Mouse (Mus musculus) MEL (cell line): Measurements from ENCODE around the gene Ddx42. TPM values are rescaled to one million over a fixed set of nuclear protein-coding genes. Genes with fewer than 3 reads are reported as not detected.

ENCODE experiments used
- DNase-seq: peaks from one replicate; pipeline ENCODE4 v3.0.0; 2011; ENCODE audit warnings: low read depth, low spot score
- H3K27ac ChIP-seq: 2 replicates; pipeline ENCODE4 v1.5.1; 2012; ENCODE audit warnings: low read depth, mild to moderate bottlenecking, control low read depth, low read length, moderate library complexity; ENCODE audit not compliant: control insufficient read depth
- H3K27me3 ChIP-seq, 2 experiments: fragments of 150-350 bp in 1 of 2; sonication (generic) in 1 of 2; 2 replicates each; pipeline ENCODE4 v1.6.1; 2012; ENCODE audit warnings: low read length in 2 of 2, mild to moderate bottlenecking in 2 of 2, improper control_type of control experiment in 1 of 2, moderate library complexity in 1 of 2; ENCODE audit not compliant: insufficient read depth in 2 of 2, control insufficient read depth in 1 of 2
- H3K36me3 ChIP-seq, 2 experiments: 2 replicates each; pipeline ENCODE4 v1.6.1; 2012 to 2014; ENCODE audit warnings: low read length in 2 of 2, improper control_type of control experiment in 1 of 2, inconsistent platforms in 1 of 2, mild to moderate bottlenecking in 1 of 2; ENCODE audit not compliant: insufficient read depth in 2 of 2, control insufficient read depth in 1 of 2
- H3K4me1 ChIP-seq, 2 experiments: fragments of 150-350 bp in 1 of 2; sonication (generic) in 1 of 2; 2 replicates each; pipeline ENCODE4 v1.6.1; 2012; ENCODE audit warnings: low read length in 2 of 2, improper control_type of control experiment in 1 of 2, mild to moderate bottlenecking in 1 of 2; ENCODE audit not compliant: insufficient read depth in 2 of 2, control insufficient read depth in 1 of 2
- H3K4me3 ChIP-seq, 2 experiments: fragments of 150-350 bp in 1 of 2; sonication (generic) in 1 of 2; 2 replicates each; pipeline ENCODE4 v1.5.1; 2012; ENCODE audit warnings: low read depth in 2 of 2, low read length in 2 of 2, mild to moderate bottlenecking in 2 of 2, moderate library complexity in 2 of 2, control low read depth in 1 of 2, improper control_type of control experiment in 1 of 2; ENCODE audit not compliant: control insufficient read depth in 1 of 2, insufficient read depth in 1 of 2
- H3K79me2 ChIP-seq: 2 replicates; pipeline ENCODE4 v1.6.1; 2012; ENCODE audit warnings: mild to moderate bottlenecking, low read length, moderate library complexity; ENCODE audit not compliant: control insufficient read depth, poor library complexity, insufficient read depth
- H3K9ac ChIP-seq: 2 replicates; pipeline ENCODE4 v1.6.1; 2012; ENCODE audit warnings: low read depth, mild to moderate bottlenecking, control low read depth, low read length, moderate library complexity; ENCODE audit not compliant: control insufficient read depth, poor library complexity, severe bottlenecking
- H3K9me3 ChIP-seq: fragments of 150-350 bp; sonication (generic); replicated peaks from 2 replicates; pipeline ENCODE4 v1.6.1; 2012; ENCODE audit warnings: mild to moderate bottlenecking, low read length, improper control_type of control experiment, moderate library complexity; ENCODE audit not compliant: insufficient read depth
- CHD1 ChIP-seq: IDR thresholded peaks from 2 replicates; pipeline ENCODE4 v1.6.1; 2012; ENCODE audit warnings: low read depth, mild to moderate bottlenecking, inconsistent platforms, low read length, improper control_type of control experiment
- CHD2 ChIP-seq: IDR thresholded peaks from 2 replicates; pipeline ENCODE4 v1.6.1; 2011; ENCODE audit warnings: low read length, improper control_type of control experiment
- E2F4 ChIP-seq: IDR thresholded peaks from 2 replicates; pipeline ENCODE4 v1.6.1; 2011; ENCODE audit warnings: low read depth, low read length, improper control_type of control experiment, borderline replicate concordance
- EP300 ChIP-seq, 2 experiments: IDR thresholded peaks; 2 replicates each; pipeline ENCODE4 v1.6.1; 2011; ENCODE audit warnings: improper control_type of control experiment in 2 of 2, low read length in 2 of 2, low read depth in 1 of 2, mild to moderate bottlenecking in 1 of 2
- ETS1 ChIP-seq: IDR thresholded peaks from 2 replicates; pipeline ENCODE4 v1.6.1; 2012; ENCODE audit warnings: low read depth, mild to moderate bottlenecking, inconsistent platforms, low read length, improper control_type of control experiment, moderate library complexity
- GABPA ChIP-seq: IDR thresholded peaks from 2 replicates; pipeline ENCODE4 v1.6.1; 2012; ENCODE audit warnings: low read depth, mild to moderate bottlenecking, inconsistent platforms, low read length, improper control_type of control experiment, moderate library complexity
- JUND ChIP-seq: IDR thresholded peaks from 2 replicates; pipeline ENCODE4 v1.6.1; 2011; ENCODE audit warnings: low read depth, mild to moderate bottlenecking, improper control_type of control experiment, low read length
- KAT2A ChIP-seq: conservative IDR thresholded peaks from 2 replicates; pipeline ENCODE4 v1.6.1; 2012; ENCODE audit warnings: low read depth, low read length, improper control_type of control experiment, inconsistent platforms
- MAFK ChIP-seq: IDR thresholded peaks from 2 replicates; pipeline ENCODE4 v1.6.1; 2011; ENCODE audit warnings: low read depth, mild to moderate bottlenecking, low read length, improper control_type of control experiment, borderline replicate concordance
- MAZ ChIP-seq: IDR thresholded peaks from 2 replicates; pipeline ENCODE4 v1.6.1; 2012; ENCODE audit warnings: low read depth, mild to moderate bottlenecking, inconsistent platforms, low read length, improper control_type of control experiment
- MEF2A ChIP-seq: IDR thresholded peaks from 2 replicates; pipeline ENCODE4 v1.6.1; 2014; ENCODE audit warnings: low read depth, mild to moderate bottlenecking, inconsistent platforms, low read length, improper control_type of control experiment; ENCODE audit not compliant: poor library complexity, insufficient replicate concordance, severe bottlenecking; ENCODE audit errors: extremely low read depth
- MXI1 ChIP-seq: IDR thresholded peaks from 2 replicates; pipeline ENCODE4 v1.6.1; 2011; ENCODE audit warnings: mild to moderate bottlenecking, low read depth, low read length, improper control_type of control experiment
- MYC ChIP-seq: IDR thresholded peaks from 2 replicates; pipeline ENCODE4 v1.6.1; 2011; ENCODE audit warnings: low read depth, mild to moderate bottlenecking, low read length, improper control_type of control experiment, moderate library complexity
- NELFE ChIP-seq: IDR thresholded peaks from 2 replicates; pipeline ENCODE4 v1.6.1; 2011; ENCODE audit warnings: low read depth, low read length, improper control_type of control experiment
- NRF1 ChIP-seq: IDR thresholded peaks from 2 replicates; pipeline ENCODE4 v1.6.1; 2014; ENCODE audit warnings: low read depth, mild to moderate bottlenecking, inconsistent platforms, low read length, improper control_type of control experiment, moderate library complexity; ENCODE audit not compliant: poor library complexity, insufficient read depth, severe bottlenecking
- RAD21 ChIP-seq: IDR thresholded peaks from 2 replicates; pipeline ENCODE4 v1.6.1; 2011; ENCODE audit warnings: mild to moderate bottlenecking, low read depth, low read length, improper control_type of control experiment
- RCOR1 ChIP-seq: IDR thresholded peaks from 2 replicates; pipeline ENCODE4 v1.6.1; 2012; ENCODE audit warnings: low read depth, mild to moderate bottlenecking, inconsistent platforms, low read length, improper control_type of control experiment
- TBP ChIP-seq: IDR thresholded peaks from 2 replicates; pipeline ENCODE4 v1.8.0; 2011; ENCODE audit warnings: low read depth, low read length, improper control_type of control experiment
- USF2 ChIP-seq, 2 experiments: IDR thresholded peaks; 2 replicates each; pipeline ENCODE4 v1.6.1; 2011 to 2012; ENCODE audit warnings: improper control_type of control experiment in 2 of 2, low read length in 2 of 2, borderline replicate concordance in 1 of 2, inconsistent platforms in 1 of 2, low read depth in 1 of 2, mild to moderate bottlenecking in 1 of 2; ENCODE audit not compliant: insufficient read depth in 1 of 2
- ZC3H11A ChIP-seq: IDR thresholded peaks from 2 replicates; pipeline ENCODE4 v1.6.1; 2012; ENCODE audit warnings: low read depth, mild to moderate bottlenecking, inconsistent platforms, low read length, improper control_type of control experiment
- ZMIZ1 ChIP-seq: IDR thresholded peaks from 2 replicates; pipeline ENCODE4 v1.6.1; 2012; ENCODE audit warnings: low read depth, mild to moderate bottlenecking, inconsistent platforms, low read length, improper control_type of control experiment, moderate library complexity
- polyA plus RNA-seq, 2 experiments: library from polyadenylated mRNA; stranded (reverse) in 1 of 2; unstranded in 1 of 2; fragments of >175 nt in 1 of 2; fragments of >200 nt in 1 of 2; gene quantifications; 2 replicates each; pipeline versions ENCODE4 v1.2.1 to v1.2.4; 2012; ENCODE audit warnings: low replicate concordance in 2 of 2, low read depth in 1 of 2; ENCODE audit not compliant: insufficient read length in 2 of 2, insufficient read depth in 1 of 2, missing spikeins in 1 of 2
- total RNA-seq: library from RNA; depleted of rRNA; stranded (reverse); fragments of 300-350 nt; gene quantifications from 2 replicates; pipeline ENCODE4 v1.2.3, GENCODE M21; 2012

Ddx42 gene
- total and polyA plus RNA-seq, 3 experiments = 56.1 to 57.7 TPM; not detected in 1

GRCm38 (mm10) chr11:106216730-106217490 is at the start of gene Ddx42 (continued):
- no peak for TF ChIP-seq MEF2A
- TF ChIP-seq NELFE = peak; percentile 80
- TF ChIP-seq RAD21 = no peak
- TF ChIP-seq RCOR1 = no peak
- TF ChIP-seq KAT2A = peak; percentile 75

- H3K36me3 ChIP-seq = peaks cover 0 to under 1% of the 10 kb centered on the region in 2 experiments; a peak in 2 of 4 replicates
- no peaks in the 10 kb centered on the region for H3K27me3 ChIP-seq
- H3K4me3 ChIP-seq = no peak overlapping the region
- no peaks in the 10 kb centered on the region for H3K9me3 ChIP-seq
- no peak overlapping the region for H3K27ac ChIP-seq
- peaks cover 1 to 2% of the 10 kb centered on the region in 2 experiments; a peak in 3 of 4 replicates for H3K4me1 ChIP-seq
- H3K9ac ChIP-seq = no peak overlapping the region
- TF ChIP-seq JUND (no peak), ETS1 (no peak), USF2 (IDR thresholded peaks at IDR 0.05; ENCODE audit: borderline replicate concordance in 1 of 2, insufficient read depth in 1 of 2, low read depth in 1 of 2, low read length in 2 of 2) (no peak), KAT2A (no peak), E2F4 (no peak), TBP (no peak), MAZ (no peak), CHD1 (no peak), NELFE (no peak), ZMIZ1 (no peak), MEF2A (no peak), CHD2 (no peak), NRF1 (no peak), MAFK (no peak), MXI1 (no peak), ZC3H11A (no peak), GABPA (no peak), EP300 (IDR thresholded peaks at IDR 0.05; ENCODE audit: low read depth in 1 of 2, low read length in 2 of 2) (no peak), MYC (no peak), RCOR1 (no peak)
- no peak for DNase-seq
- no peaks in the 10 kb centered on the region for H3K79me2 ChIP-seq
Measured at GRCm38 (mm10) chr11:106167435-106167834, 49.3 kb upstream of the Ddx42 start.
